Mouse (Mus musculus) liver, postnatal 0 days (tissue): ENCODE measurements at regions not wholly inside any gene's neighbourhood (a gene's known extent, or its start where the extent isn't known, plus 50 kb on each side); places are given as distances from the start of the nearest gene placed in this dataset.

Experiments
- ATAC-seq: fragments of 200-750 bp; cut with Nextera tagmentation; 2 replicates; pipeline ENCODE4 v1.8.0; 2017; ENCODE audit warnings: mild to moderate bottlenecking, moderate library complexity
- DNase-seq: peaks from one replicate; pipeline ENCODE4 v3.0.0-alpha.2; 2016
- H3K27ac ChIP-seq: fragments of 300-500 bp; sonication (generic); 2 replicates; pipeline ENCODE4 v1.5.1; 2014; ENCODE audit warnings: antibody characterized with exemption, moderate library complexity, mild to moderate bottlenecking, low read depth
- H3K27me3 ChIP-seq: fragments of 300-500 bp; sonication (generic); 2 replicates; pipeline ENCODE4 v1.6.1; 2014; ENCODE audit warnings: low read length, control low read depth, mixed read lengths; ENCODE audit not compliant: insufficient read depth
- H3K36me3 ChIP-seq: fragments of 300-500 bp; sonication (generic); replicated peaks from 2 replicates; pipeline ENCODE4 v1.6.1; 2014; ENCODE audit warnings: mild to moderate bottlenecking, control low read depth, low read length, moderate library complexity, mixed read lengths; ENCODE audit not compliant: insufficient read depth
- H3K4me1 ChIP-seq: fragments of 300-500 bp; sonication (generic); 2 replicates; pipeline ENCODE4 v1.6.1; 2014; ENCODE audit warnings: antibody characterized with exemption, mild to moderate bottlenecking, control low read depth; ENCODE audit not compliant: insufficient read depth
- H3K4me2 ChIP-seq: fragments of 300-500 bp; sonication (generic); 2 replicates; pipeline ENCODE4 v1.6.1; 2014; ENCODE audit warnings: low read depth, mild to moderate bottlenecking, low read length, moderate library complexity, mixed read lengths
- H3K4me3 ChIP-seq: fragments of 300-500 bp; sonication (generic); 2 replicates; pipeline ENCODE4 v1.5.1; 2014; ENCODE audit warnings: low read depth, low read length
- H3K9ac ChIP-seq: fragments of 300-500 bp; sonication (generic); replicated peaks from 2 replicates; pipeline ENCODE4 v1.6.1; 2014; ENCODE audit warnings: mild to moderate bottlenecking, moderate library complexity
- H3K9me3 ChIP-seq: fragments of 300-500 bp; sonication (generic); 2 replicates; pipeline ENCODE4 v1.6.1; 2016; ENCODE audit warnings: mild to moderate bottlenecking, control low read depth, low read length, mixed read lengths
- CTCF ChIP-seq: sonication (generic); IDR thresholded peaks from 2 replicates; pipeline ENCODE4 v1.5.1; 2016; ENCODE audit warnings: antibody characterized with exemption, low read depth
- EP300 ChIP-seq: IDR thresholded peaks from 2 replicates; pipeline ENCODE4 v1.6.1; 2016; ENCODE audit warnings: antibody characterized with exemption, low read depth, mild to moderate bottlenecking
- WGBS: fragments of 180-500 bp; shearing (Covaris S2); extraction: QIAGEN DNeasy Blood & Tissue Kit; methylation state at CpG from one replicate; pipeline ENCODE4 v1.1.7; 2014; ENCODE audit not compliant: insufficient replicate concordance; 5-methylcytosine and 5-hydroxymethylcytosine counted together

- H3K4me1 ChIP-seq, result no peaks in the 10 kb centered on the region
- no peaks in the 10 kb centered on the region for H3K27me3 ChIP-seq
- H3K27ac ChIP-seq, result no peak overlapping the region
- no peak for ATAC-seq
- H3K9me3 ChIP-seq, result no peaks in the 10 kb centered on the region
- no peaks in the 10 kb centered on the region for H3K36me3 ChIP-seq
- no peak overlapping the region for H3K4me2 ChIP-seq
- 34% methylated on average over 1 of the region's 1 CpGs for WGBS
- H3K9ac ChIP-seq, result no peak overlapping the region
- no peak for DNase-seq
- TF ChIP-seq EP300, result no peak
- no peak for TF ChIP-seq CTCF
- H3K4me3 ChIP-seq, result no peak overlapping the region
Measured at GRCm38 (mm10) chr3:39736639-39737038, 794.4 kb upstream of the Intu start.

GRCm38 (mm10) chr3:39745947-39746346 is 785.1 kb upstream of the Intu start:
- DNase-seq (no peak), ATAC-seq (no peak)
- H3K4me2 ChIP-seq, result no peak overlapping the region
- H3K9me3 ChIP-seq, result no peaks in the 10 kb centered on the region
- WGBS, result 80% methylated on average over 2 of the region's 2 CpGs
- no peak overlapping the region for H3K27ac ChIP-seq
- H3K36me3 ChIP-seq, result no peaks in the 10 kb centered on the region
- H3K4me3 ChIP-seq, result no peak overlapping the region
- H3K9ac ChIP-seq, result no peak overlapping the region
- no peak for TF ChIP-seq CTCF
- TF ChIP-seq EP300, result no peak
- no peaks in the 10 kb centered on the region for H3K4me1 ChIP-seq
- H3K27me3 ChIP-seq, result no peaks in the 10 kb centered on the region

- no peak for ATAC-seq
- no peak overlapping the region for H3K4me3 ChIP-seq
- no peak overlapping the region for H3K27ac ChIP-seq
- H3K9ac ChIP-seq, result no peak overlapping the region
- no peak overlapping the region for H3K4me2 ChIP-seq
- 78% methylated on average over 6 of the region's 6 CpGs for WGBS
- no peaks in the 10 kb centered on the region for H3K27me3 ChIP-seq
- no peaks in the 10 kb centered on the region for H3K9me3 ChIP-seq
- TF ChIP-seq CTCF, result no peak
- TF ChIP-seq EP300, result no peak
- H3K4me1 ChIP-seq, result no peaks in the 10 kb centered on the region
- DNase-seq, result no peak
- no peaks in the 10 kb centered on the region for H3K36me3 ChIP-seq
Measured at GRCm38 (mm10) chr3:39768981-39769568, 762.0 kb upstream of the Intu start.

GRCm38 (mm10) chr3:39776278-39777039 is 754.6 kb upstream of the Intu start:
- DNase-seq (no peak), ATAC-seq (no peak)
- Histone ChIP-seq H3K27me3 (no peaks in the 10 kb centered on the region), H3K4me1 (no peaks in the 10 kb centered on the region), H3K4me3 (no peak overlapping the region), H3K9ac (no peak overlapping the region), H3K36me3 (no peaks in the 10 kb centered on the region), H3K9me3 (no peaks in the 10 kb centered on the region), H3K27ac (no peak overlapping the region), H3K4me2 (no peak overlapping the region)
- TF ChIP-seq CTCF, result no peak
- no peak for TF ChIP-seq EP300
- 66% methylated on average over 7 of the region's 7 CpGs for WGBS

GRCm38 (mm10) chr3:39779690-39780218 is 751.3 kb upstream of the Intu start:
- Histone ChIP-seq H3K4me2 (no peak overlapping the region), H3K4me3 (no peak overlapping the region), H3K27ac (no peak overlapping the region), H3K4me1 (no peaks in the 10 kb centered on the region), H3K36me3 (no peaks in the 10 kb centered on the region), H3K9ac (no peak overlapping the region), H3K27me3 (no peaks in the 10 kb centered on the region), H3K9me3 (no peaks in the 10 kb centered on the region)
- 62% methylated on average over 6 of the region's 6 CpGs for WGBS
- TF ChIP-seq CTCF (no peak), EP300 (no peak)
- DNase-seq (no peak), ATAC-seq (no peak)

- Histone ChIP-seq H3K4me3 (no peak overlapping the region), H3K4me1 (no peaks in the 10 kb centered on the region), H3K36me3 (no peaks in the 10 kb centered on the region), H3K9ac (no peak overlapping the region), H3K27ac (no peak overlapping the region), H3K9me3 (no peaks in the 10 kb centered on the region), H3K4me2 (no peak overlapping the region), H3K27me3 (no peaks in the 10 kb centered on the region)
- no peak for DNase-seq
- WGBS, result 72% methylated on average over 5 of the region's 5 CpGs
- no peak for TF ChIP-seq CTCF
- TF ChIP-seq EP300, result no peak
- ATAC-seq, result no peak
Measured at GRCm38 (mm10) chr3:39780270-39780669, 750.8 kb upstream of the Intu start.
